Mouse (Mus musculus) C2C12 (cell line): ENCODE results near the gene Ppat.

Experiments
- CEBPB ChIP-seq: IDR thresholded peaks from one replicate; pipeline ENCODE4 v1.6.1; 2011; ENCODE audit warnings: low read depth, mild to moderate bottlenecking, control low read depth, moderate library complexity
- CTCF ChIP-seq: IDR thresholded peaks from one replicate; pipeline ENCODE4 v1.5.1; 2011; ENCODE audit not compliant: control insufficient read depth, insufficient read depth, insufficient read length
- FOSL1 ChIP-seq: IDR thresholded peaks from one replicate; pipeline ENCODE4 v1.8.0; 2011; ENCODE audit warnings: mild to moderate bottlenecking, low read length; ENCODE audit not compliant: poor library complexity, insufficient read depth, severe bottlenecking
- MAX ChIP-seq: IDR thresholded peaks from one replicate; pipeline ENCODE4 v1.6.1; 2011; ENCODE audit warnings: mild to moderate bottlenecking, control low read depth
- MYOD1 ChIP-seq: IDR thresholded peaks from one replicate; pipeline ENCODE4 v1.6.1; 2011; ENCODE audit warnings: low read depth; ENCODE audit not compliant: control insufficient read depth, insufficient read length
- MYOG ChIP-seq: IDR thresholded peaks from one replicate; pipeline ENCODE4 v1.6.1; 2011; ENCODE audit not compliant: control insufficient read depth, insufficient read length; ENCODE audit errors: extremely low read depth
- USF1 ChIP-seq: IDR thresholded peaks from one replicate; pipeline ENCODE4 v1.6.1; 2011; ENCODE audit warnings: low read depth, mild to moderate bottlenecking, control low read depth, moderate library complexity

- no peak for TF ChIP-seq CTCF
- no peak for TF ChIP-seq MYOD1
- no peak for TF ChIP-seq MAX
- TF ChIP-seq USF1 = no peak
- TF ChIP-seq FOSL1 = no peak
- TF ChIP-seq MYOG = no peak
- no peak for TF ChIP-seq CEBPB
Measured at GRCm38 (mm10) chr5:76952112-76953040, 998 bp upstream of the Ppat start.
